Mouse (Mus musculus) heart, adult 2 months (tissue): ENCODE measurements around the gene Oxa1l. TPM values are rescaled to one million over a fixed set of nuclear protein-coding genes. Genes with fewer than 3 reads are reported as not detected.

Source experiments
- DNase-seq, 2 experiments: peaks; one replicate each; pipeline ENCODE4 v3.0.0; 2021
- H3K27ac ChIP-seq: fragments of 200-600 bp; 2 replicates; pipeline ENCODE4 v1.8.1; 2022
- H3K27me3 ChIP-seq: fragments of 200-500 bp; 2 replicates; pipeline ENCODE4 v1.6.1; 2012; ENCODE audit warnings: mild to moderate bottlenecking, low read length, inconsistent platforms, mixed read lengths; ENCODE audit not compliant: control insufficient read depth, insufficient read depth
- H3K36me3 ChIP-seq: fragments of 200-500 bp; 2 replicates; pipeline ENCODE4 v1.6.1; 2012; ENCODE audit warnings: low read length, inconsistent platforms; ENCODE audit not compliant: control insufficient read depth, insufficient read depth
- H3K4me1 ChIP-seq: fragments of 200-500 bp; 2 replicates; pipeline ENCODE4 v1.6.1; 2011; ENCODE audit warnings: low read length; ENCODE audit not compliant: control insufficient read depth, insufficient read depth
- H3K4me3 ChIP-seq: fragments of 200-600 bp; 2 replicates; pipeline ENCODE4 v1.8.1; 2022
- H3K79me2 ChIP-seq: fragments of 200-500 bp; replicated peaks from 2 replicates; pipeline ENCODE4 v1.6.1; 2012; ENCODE audit warnings: mild to moderate bottlenecking, inconsistent platforms, low read length, moderate library complexity, mixed read lengths; ENCODE audit not compliant: control insufficient read depth, insufficient read depth
- H3K9ac ChIP-seq: fragments of 200-500 bp; 2 replicates; pipeline ENCODE4 v1.6.1; 2012; ENCODE audit warnings: low read depth, mild to moderate bottlenecking, control low read depth, inconsistent platforms, low read length, mixed read lengths
- CTCF ChIP-seq: fragments of 200-600 bp; IDR thresholded peaks from 2 replicates; pipeline ENCODE4 v1.8.1; 2022; ENCODE audit warnings: antibody characterized with exemption, mild to moderate bottlenecking, moderate library complexity
- EP300 ChIP-seq: fragments of 200-500 bp; IDR thresholded peaks from 2 replicates; pipeline ENCODE4 v1.6.1; 2011; ENCODE audit warnings: low read depth, low read length, control low read depth; ENCODE audit not compliant: insufficient read depth
- POLR2A ChIP-seq: fragments of 200-500 bp; IDR thresholded peaks from 2 replicates; pipeline ENCODE4 v1.6.1; 2011; ENCODE audit warnings: mild to moderate bottlenecking, low read depth, low read length, control low read depth; ENCODE audit not compliant: insufficient read depth
- WGBS: fragments of 180-500 bp; shearing (Covaris S2); methylation state at CpG from one replicate; pipeline ENCODE4 v1.1.7; 2018; 5-methylcytosine and 5-hydroxymethylcytosine counted together
- intact Hi-C: fragments of 180-260 bp; cut with DNase I; formaldehyde crosslinking; loops from one replicate; pipeline ENCODE4 v1.15.1; 2025
- polyA plus RNA-seq: library from polyadenylated mRNA; depleted of rRNA; stranded (reverse); fragments of >200 nt; gene quantifications from 2 replicates; pipeline ENCODE4 v1.2.3, GENCODE M21; 2012
- total RNA-seq, 2 experiments: library from RNA; stranded (reverse); gene quantifications; 2 replicates each; pipeline ENCODE4 v1.2.3; 2021

Gene Oxa1l
- total and polyA plus RNA-seq, 3 experiments: 78.5 to 190 (median 88.0) TPM

GRCm38 (mm10) chr14:54352314-54352713 lies 8.3 kb upstream of the Oxa1l start:
- H3K27me3 ChIP-seq: no peaks in the 10 kb centered on the region
- H3K36me3 ChIP-seq: no peaks in the 10 kb centered on the region
- WGBS: 63% methylated on average over 8 of the region's 8 CpGs
- no peak for TF ChIP-seq CTCF
- no peak for TF ChIP-seq POLR2A
- TF ChIP-seq EP300: no peak
- H3K4me1 ChIP-seq: no peaks in the 10 kb centered on the region
- intact Hi-C loops: no loop called here
- no peak for DNase-seq
- H3K4me3 ChIP-seq: no peak overlapping the region
- H3K27ac ChIP-seq: no peak overlapping the region
- H3K9ac ChIP-seq: no peak overlapping the region
- H3K79me2 ChIP-seq: no peaks in the 10 kb centered on the region

DNA sequence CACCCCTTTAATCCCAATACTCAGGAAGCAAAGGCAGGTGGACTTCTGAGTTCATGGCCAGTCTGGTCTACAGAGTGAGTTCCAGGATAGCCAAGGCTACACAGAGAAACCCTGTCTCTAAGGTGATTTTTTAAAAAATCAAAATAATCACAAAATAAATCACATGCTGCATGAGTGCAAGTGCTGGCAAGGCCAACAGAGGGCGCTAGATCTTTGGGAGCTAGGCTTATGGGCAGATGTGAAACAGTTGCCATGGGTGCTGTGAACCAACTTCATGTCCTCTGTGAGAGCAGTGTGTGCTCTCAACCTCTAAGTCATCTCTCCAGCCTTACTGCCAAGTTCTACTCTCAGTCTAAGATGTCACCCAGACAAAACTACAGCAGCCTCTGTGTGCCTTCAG lies 6.2 kb upstream of the Oxa1l start:
- WGBS: 33% methylated on average over 1 of the region's 1 CpGs
- H3K36me3 ChIP-seq: no peaks in the 10 kb centered on the region
- DNase-seq: no peak
- no peaks in the 10 kb centered on the region for H3K4me1 ChIP-seq
- TF ChIP-seq EP300: no peak
- TF ChIP-seq POLR2A: no peak
- TF ChIP-seq CTCF: no peak
- H3K27me3 ChIP-seq: no peaks in the 10 kb centered on the region
- no peak overlapping the region for H3K9ac ChIP-seq
- intact Hi-C loops: no loop called here
- no peak overlapping the region for H3K27ac ChIP-seq
- no peaks in the 10 kb centered on the region for H3K79me2 ChIP-seq
- no peak overlapping the region for H3K4me3 ChIP-seq

DNA sequence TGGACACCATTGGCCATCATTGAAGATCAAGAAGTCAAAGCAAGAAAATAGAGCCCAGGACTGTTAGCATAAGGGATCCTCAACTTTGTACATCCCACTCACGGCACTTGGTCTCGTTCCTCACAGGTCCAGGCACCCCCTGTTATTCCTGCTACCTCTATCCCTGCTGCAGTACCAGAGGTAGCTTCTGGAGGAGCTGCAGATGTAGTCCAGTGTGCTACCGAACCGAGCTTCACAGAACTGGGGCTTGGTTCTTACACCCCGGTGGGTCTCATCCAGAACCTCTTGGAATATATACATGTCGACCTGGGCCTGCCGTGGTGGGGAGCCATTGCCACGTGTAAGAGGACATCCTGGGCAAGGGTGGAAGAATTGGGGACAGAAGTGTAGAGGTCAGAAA lies 2.5 kb downstream of the Oxa1l start:
- TF ChIP-seq EP300 (no peak), CTCF (no peak), POLR2A (no peak)
- Histone ChIP-seq H3K4me1 (peaks cover 3% of the 10 kb centered on the region), H3K4me3 (no peak overlapping the region), H3K27me3 (no peaks in the 10 kb centered on the region), H3K27ac (no peak overlapping the region), H3K79me2 (no peaks in the 10 kb centered on the region; the same call in 1 of the 2 replicates), H3K36me3 (peaks cover 6% of the 10 kb centered on the region; the same call in 1 of the 2 replicates), H3K9ac (no peak overlapping the region)
- DNase-seq: no peak
- intact Hi-C loops: loop anchor here (5.0 kb wide), 2 partner anchors 49 to 64 kb away; partner anchors contain the start of gene Mrpl52
- 95% methylated on average over 8 of the region's 8 CpGs for WGBS

- H3K27ac ChIP-seq: no peak overlapping the region
- intact Hi-C loops: no loop called here
- no peak for TF ChIP-seq POLR2A
- TF ChIP-seq CTCF: no peak
- no peak for DNase-seq
- H3K9ac ChIP-seq: no peak overlapping the region
- no peaks in the 10 kb centered on the region for H3K27me3 ChIP-seq
- H3K4me1 ChIP-seq: peaks cover 3% of the 10 kb centered on the region
- H3K79me2 ChIP-seq: no peaks in the 10 kb centered on the region; the same call in 1 of the 2 replicates
- H3K36me3 ChIP-seq: peaks cover 8% of the 10 kb centered on the region; the same call in 1 of the 2 replicates
- H3K4me3 ChIP-seq: no peak overlapping the region
- 80% methylated on average over 5 of the region's 5 CpGs for WGBS
Measured at GRCm38 (mm10) chr14:54365026-54365645, 4.5 kb downstream of the Oxa1l start.

- TF ChIP-seq POLR2A (no peak), EP300 (no peak), CTCF (no peak)
- no peak overlapping the region for H3K27ac ChIP-seq
- H3K4me1 ChIP-seq: peaks cover 3% of the 10 kb centered on the region
- 60% methylated on average over 10 of the region's 10 CpGs for WGBS
- peaks cover 8% of the 10 kb centered on the region; the same call in 1 of the 2 replicates for H3K36me3 ChIP-seq
- H3K79me2 ChIP-seq: no peaks in the 10 kb centered on the region
- intact Hi-C loops: no loop called here
- H3K9ac ChIP-seq: no peak overlapping the region
- H3K27me3 ChIP-seq: no peaks in the 10 kb centered on the region
- no peak overlapping the region for H3K4me3 ChIP-seq
- DNase-seq: no peak
Measured at GRCm38 (mm10) chr14:54366581-54366980, 5.9 kb downstream of the Oxa1l start.

GRCm38 (mm10) chr14:54367429-54368060 lies 6.9 kb downstream of the Oxa1l start:
- H3K27me3 ChIP-seq: no peaks in the 10 kb centered on the region
- 71% methylated on average over 18 of the region's 18 CpGs for WGBS
- H3K9ac ChIP-seq: no peak overlapping the region
- H3K79me2 ChIP-seq: no peaks in the 10 kb centered on the region
- DNase-seq: no peak
- H3K4me3 ChIP-seq: no peak overlapping the region
- H3K36me3 ChIP-seq: peaks cover 5% of the 10 kb centered on the region; the same call in 1 of the 2 replicates
- TF ChIP-seq EP300 (no peak), CTCF (no peak), POLR2A (no peak)
- intact Hi-C loops: no loop called here
- H3K4me1 ChIP-seq: no peaks in the 10 kb centered on the region; the same call in 1 of the 2 replicates
- no peak overlapping the region for H3K27ac ChIP-seq
